Mouse (Mus musculus) urinary bladder, postnatal 14 days (tissue): Measurements from ENCODE around the gene Eif3k.

ENCODE experiments used
- DNase-seq: peaks from one replicate; pipeline ENCODE4 v3.0.0; 2021; ENCODE audit warnings: low spot score

Gene Eif3k

GRCm38 (mm10) chr7:28981651-28982273 lies at the start of gene Eif3k, which contains the start of gene Map4k1:
TSS of gene Eif3k (minus strand) at chr7:28981864.
TSS of gene Map4k1 (plus strand) at chr7:28982050.
- DNase-seq = peak; percentile 98

GRCm38 (mm10) chr7:29029690-29030656 lies 48.3 kb upstream of the Eif3k start:
- no peak for DNase-seq

- DNase-seq = no peak
These were observed 47.1 kb upstream of the Eif3k start for GRCm38 (mm10) chr7:29028761-29029160.

GRCm38 (mm10) chr7:29026811-29027210 lies 45.1 kb upstream of the Eif3k start:
- no peak for DNase-seq

GRCm38 (mm10) chr7:29026195-29026594 lies 44.5 kb upstream of the Eif3k start:
- DNase-seq = no peak

- no peak for DNase-seq
These were observed 43.9 kb upstream of the Eif3k start for GRCm38 (mm10) chr7:29025566-29025965.

GRCm38 (mm10) chr7:29023514-29023913 lies 41.9 kb upstream of the Eif3k start:
- DNase-seq = no peak

GRCm38 (mm10) chr7:29022479-29022878 lies 40.8 kb upstream of the Eif3k start:
- no peak for DNase-seq

GRCm38 (mm10) chr7:29019447-29020220 lies 38.0 kb upstream of the Eif3k start:
- DNase-seq = no peak

GRCm38 (mm10) chr7:29017222-29017621 lies 35.6 kb upstream of the Eif3k start:
- DNase-seq = no peak

GRCm38 (mm10) chr7:29016440-29016839 lies 34.8 kb upstream of the Eif3k start:
- DNase-seq = no peak

GRCm38 (mm10) chr7:29014984-29015383 lies 33.3 kb upstream of the Eif3k start:
- no peak for DNase-seq

- DNase-seq = no peak
These were observed 27.1 kb upstream of the Eif3k start for GRCm38 (mm10) chr7:29008714-29009113.

- no peak for DNase-seq
These were observed 26.5 kb upstream of the Eif3k start for GRCm38 (mm10) chr7:29008171-29008570.

GRCm38 (mm10) chr7:29007224-29008101 lies 25.8 kb upstream of the Eif3k start:
- DNase-seq = no peak

GRCm38 (mm10) chr7:29000651-29001605 lies 19.3 kb upstream of the Eif3k start:
- peak; percentile 77 for DNase-seq

- no peak for DNase-seq
These were observed 11.7 kb upstream of the Eif3k start for GRCm38 (mm10) chr7:28993402-28993801.

- DNase-seq = no peak
These were observed 11.3 kb upstream of the Eif3k start for GRCm38 (mm10) chr7:28992997-28993396.

GRCm38 (mm10) chr7:28991616-28992015 lies 10.0 kb upstream of the Eif3k start:
- DNase-seq = no peak

GRCm38 (mm10) chr7:28990766-28991273 lies 9.2 kb upstream of the Eif3k start:
- no peak for DNase-seq
